Mouse (Mus musculus) liver, embryonic 14.5 days (tissue): ENCODE measurements at regions not wholly inside any gene's neighbourhood (a gene's known extent, or its start where the extent isn't known, plus 50 kb on each side); places are given as distances from the start of the nearest gene placed in this dataset.

Experiments
- CTCF ChIP-seq: IDR thresholded peaks from 2 replicates; pipeline ENCODE4 v1.5.1; 2016; ENCODE audit warnings: antibody characterized with exemption, low read depth, control low read depth
- EP300 ChIP-seq: IDR thresholded peaks from 2 replicates; pipeline ENCODE4 v1.6.1; 2016; ENCODE audit warnings: antibody characterized with exemption, low read depth

- TF ChIP-seq CTCF (no peak), EP300 (no peak)
Measured at GRCm38 (mm10) chr17:87507848-87508247, 61.1 kb upstream of the Calm2 start.
